Mouse (Mus musculus) R1 (cell line): ENCODE data around the gene Padi3.

Source experiments
- DNase-seq: peaks from one replicate; pipeline ENCODE4 v3.0.0-alpha.2; 2018; ENCODE audit warnings: low read depth, low spot score

Padi3 gene

GRCm38 (mm10) chr4:140780507-140780906 lies 29.9 kb downstream of the Padi3 start:
- DNase-seq: no peak

GRCm38 (mm10) chr4:140779803-140780397 lies 30.5 kb downstream of the Padi3 start:
- DNase-seq: no peak

- DNase-seq: no peak
Observed at GRCm38 (mm10) chr4:140776623-140777022, 33.8 kb downstream of the Padi3 start.

GRCm38 (mm10) chr4:140775876-140776275 lies 34.6 kb downstream of the Padi3 start:
- DNase-seq: no peak

GRCm38 (mm10) chr4:140774893-140775292 lies 35.6 kb downstream of the Padi3 start:
- DNase-seq: no peak

GRCm38 (mm10) chr4:140774025-140774800 lies 36.2 kb downstream of the Padi3 start, which contains the start of gene Padi4:
TSS of gene Padi4 (minus strand) at chr4:140774236.
- DNase-seq: peak; percentile 72

- DNase-seq: no peak
Observed at GRCm38 (mm10) chr4:140771091-140771490, 39.4 kb downstream of the Padi3 start.

- no peak for DNase-seq
Observed at GRCm38 (mm10) chr4:140770433-140770832, 40.0 kb downstream of the Padi3 start.

- DNase-seq: no peak
Observed at GRCm38 (mm10) chr4:140768973-140769372, 41.5 kb downstream of the Padi3 start.

GRCm38 (mm10) chr4:140765936-140766335 lies 44.5 kb downstream of the Padi3 start:
- DNase-seq: no peak

GRCm38 (mm10) chr4:140763158-140763557 lies 47.3 kb downstream of the Padi3 start:
- DNase-seq: peak; percentile 79

- no peak for DNase-seq
Observed at GRCm38 (mm10) chr4:140761601-140762000, 48.8 kb downstream of the Padi3 start.

GRCm38 (mm10) chr4:140755811-140756210 lies 54.6 kb downstream of the Padi3 start:
- no peak for DNase-seq

GRCm38 (mm10) chr4:140753366-140753765 lies 57.1 kb downstream of the Padi3 start:
- DNase-seq: no peak

- peak; percentile 85 for DNase-seq
Observed at GRCm38 (mm10) chr4:140750328-140750727, 60.1 kb downstream of the Padi3 start.

- no peak for DNase-seq
Observed at GRCm38 (mm10) chr4:140747978-140748377, 62.5 kb downstream of the Padi3 start.

GRCm38 (mm10) chr4:140744654-140745053 lies 65.8 kb downstream of the Padi3 start:
- peak; percentile 77 for DNase-seq

GRCm38 (mm10) chr4:140743086-140743485 lies 67.4 kb downstream of the Padi3 start:
- no peak for DNase-seq

- DNase-seq: no peak
Observed at GRCm38 (mm10) chr4:140742543-140742942, 67.9 kb downstream of the Padi3 start, which contains the start of gene Padi6. TSS of gene Padi6 (minus strand) at chr4:140742643.

- DNase-seq: no peak
Observed at GRCm38 (mm10) chr4:140741401-140741800, 69.0 kb downstream of the Padi3 start.

- no peak for DNase-seq
Observed at GRCm38 (mm10) chr4:140740655-140741054, 69.8 kb downstream of the Padi3 start.
